Mouse (Mus musculus) kidney, adult 18-20 months (tissue): ENCODE data around the gene Gm20814.
"Not testable (repeated sequence)": the region's sequence is repeated elsewhere in the genome, so short reads cannot be mapped to it uniquely, and the experiment has no call there.

ENCODE experiments used
- DNase-seq: peaks from one replicate; pipeline ENCODE4 v3.0.0; 2021

The Gm20814 gene

GRCm38 (mm10) chrY:75195556-75195955 lies at the start of gene Gm20814:
Gm20814 (plus strand) TSS chrY:75195856.
- DNase-seq, result not testable (repeated sequence)
